Mouse (Mus musculus): ENCODE data around the gene Uqcc1. TPM values are rescaled to one million over a fixed set of nuclear protein-coding genes. Genes with fewer than 3 reads are reported as not detected.
A peak's percentile ranks its signal among the peaks of the same experiment; 100 is the strongest.
"Not testable (repeated sequence)": the region's sequence is repeated elsewhere in the genome, so short reads cannot be mapped to it uniquely, and the experiment has no call there.

Gene Uqcc1
- total and polyA plus RNA-seq, 3 experiments, result 35.3 to 55.2 (median 49.8) TPM

- H3K79me2 ChIP-seq (replicated peaks; ENCODE audit: control insufficient read depth, extremely low read depth, insufficient read depth, poor library complexity, severe bottlenecking); DNase-seq (ENCODE audit: extremely low read depth); H3K4me2 ChIP-seq (ENCODE audit: insufficient read depth, low read depth, poor library complexity, severe bottlenecking); H3K9ac ChIP-seq (ENCODE audit: insufficient read depth, low read depth); dilution Hi-C loops (cut with MboI; ENCODE audit: extremely low pct_ligation_motif_present, extremely low pct_unique_long_range_greater_than_20kb, low sequenced_read_pairs); H3K9me3 ChIP-seq (replicated peaks; ENCODE audit: low read length); H3K27ac ChIP-seq (ENCODE audit: insufficient read depth, low read depth); H3K36me3 ChIP-seq (replicated peaks in 1 of 2; ENCODE audit: control insufficient read depth in 1 of 2, insufficient read depth in 1 of 2, low read length in 1 of 2); H3K4me3 ChIP-seq (replicated peaks in 1 of 3; ENCODE audit: low read depth in 2 of 3, low read length in 2 of 3, poor library complexity in 1 of 3): not testable (repeated sequence)
- peak in 1 of 2 experiments; percentile 26; a peak in 1 of 4 replicates for TF ChIP-seq CTCF (conservative IDR thresholded peaks at IDR 0.05 in 1 of 2, IDR thresholded peaks at IDR 0.05 in 1 of 2; ENCODE audit: low read depth in 2 of 2, low read length in 2 of 2)
- in situ Hi-C loops (cut with MboI; ENCODE audit: low pct_ligation_motif_present, low pct_unique_long_range_greater_than_20kb, low sequenced_read_pairs), result loop anchor here (25.0 kb wide), 1 partner anchor 305 kb away; the partner anchor contains the start of genes Gm28036, Nfs1 and Romo1
- Histone ChIP-seq H3K27me3 (replicated peaks) (peaks cover 17% of the 10 kb centered on the region), H3K4me1 (ENCODE audit: control insufficient read depth in 1 of 2, insufficient read depth in 2 of 2) (peaks cover 4 to 10% of the 10 kb centered on the region in 2 experiments; a peak in 3 of 4 replicates)
These were observed 98.0 kb downstream of the Uqcc1 start for GRCm38 (mm10) chr2:155832087-155832486.

- Histone ChIP-seq H3K36me3 (replicated peaks in 1 of 2; ENCODE audit: control insufficient read depth in 1 of 2, insufficient read depth in 1 of 2, low read length in 1 of 2) (no peaks in the 10 kb centered on the region), H3K27me3 (replicated peaks) (peaks cover 13% of the 10 kb centered on the region), H3K4me3 (replicated peaks in 1 of 3; ENCODE audit: low read depth in 2 of 3, low read length in 2 of 3, poor library complexity in 1 of 3) (no peak overlapping the region), H3K4me2 (ENCODE audit: insufficient read depth, low read depth, poor library complexity, severe bottlenecking) (no peak overlapping the region), H3K79me2 (replicated peaks; ENCODE audit: control insufficient read depth, extremely low read depth, insufficient read depth, poor library complexity, severe bottlenecking) (peaks cover 2% of the 10 kb centered on the region), H3K27ac (ENCODE audit: insufficient read depth, low read depth) (no peak overlapping the region), H3K9ac (ENCODE audit: insufficient read depth, low read depth) (no peak overlapping the region), H3K4me1 (ENCODE audit: control insufficient read depth in 1 of 2, insufficient read depth in 2 of 2) (peaks cover 4 to 12% of the 10 kb centered on the region in 2 experiments; a peak in 3 of 4 replicates), H3K9me3 (replicated peaks; ENCODE audit: low read length) (no peaks in the 10 kb centered on the region)
- peak; percentile 26 for DNase-seq (ENCODE audit: extremely low read depth)
- TF ChIP-seq ETS1 (conservative IDR thresholded peaks at IDR 0.05; ENCODE audit: low read depth, low read length) (no peak), USF1 (IDR thresholded peaks at IDR 0.05; ENCODE audit: low read depth, low read length) (no peak), CTCF (conservative IDR thresholded peaks at IDR 0.05 in 1 of 2, IDR thresholded peaks at IDR 0.05 in 1 of 2; ENCODE audit: low read depth in 2 of 2, low read length in 2 of 2) (peak in 1 of 2 experiments; percentile 59; a peak in 2 of 4 replicates), USF2 (conservative IDR thresholded peaks at IDR 0.05; ENCODE audit: low read depth, low read length) (no peak), ELF1 (IDR thresholded peaks at IDR 0.05; ENCODE audit: low read depth, low read length) (peak; percentile 58), NELFE (IDR thresholded peaks at IDR 0.05; ENCODE audit: low read depth, low read length) (no peak), SMC3 (IDR thresholded peaks at IDR 0.05; ENCODE audit: low read depth, low read length) (peak; percentile 46), JUND (conservative IDR thresholded peaks at IDR 0.05; ENCODE audit: low read depth, low read length) (no peak)
- in situ Hi-C loops (cut with MboI; ENCODE audit: low pct_ligation_motif_present, low pct_unique_long_range_greater_than_20kb, low sequenced_read_pairs), result loop anchor here (25.0 kb wide), 1 partner anchor 306 kb away; the partner anchor contains the start of genes Gm28036, Nfs1 and Romo1
- dilution Hi-C loops (cut with MboI; ENCODE audit: extremely low pct_ligation_motif_present, extremely low pct_unique_long_range_greater_than_20kb, low sequenced_read_pairs), result no loop called here
These were observed 98.8 kb downstream of the Uqcc1 start for GRCm38 (mm10) chr2:155831302-155831701.

- peaks cover 4 to 12% of the 10 kb centered on the region in 2 experiments; a peak in 3 of 4 replicates for H3K4me1 ChIP-seq (ENCODE audit: control insufficient read depth in 1 of 2, insufficient read depth in 2 of 2)
These were observed 99.3 kb downstream of the Uqcc1 start for GRCm38 (mm10) chr2:155830841-155831240.

More at GRCm38 (mm10) chr2:155830841-155831240, 99.3 kb downstream of the Uqcc1 start:
- in situ Hi-C loops (cut with MboI; ENCODE audit: low pct_ligation_motif_present, low pct_unique_long_range_greater_than_20kb, low sequenced_read_pairs), result loop anchor here (25.0 kb wide), 1 partner anchor 306 kb away; the partner anchor contains the start of genes Gm28036, Nfs1 and Romo1
- dilution Hi-C loops (cut with MboI; ENCODE audit: extremely low pct_ligation_motif_present, extremely low pct_unique_long_range_greater_than_20kb, low sequenced_read_pairs), result no loop called here
- no peak overlapping the region for H3K27ac ChIP-seq (ENCODE audit: insufficient read depth, low read depth)
- no peak overlapping the region for H3K4me2 ChIP-seq (ENCODE audit: insufficient read depth, low read depth, poor library complexity, severe bottlenecking)
- no peak overlapping the region for H3K4me3 ChIP-seq (replicated peaks in 1 of 3; ENCODE audit: low read depth in 2 of 3, low read length in 2 of 3, poor library complexity in 1 of 3)
- peaks cover 11% of the 10 kb centered on the region for H3K27me3 ChIP-seq (replicated peaks)
- no peak for DNase-seq (ENCODE audit: extremely low read depth)
- H3K9me3 ChIP-seq (replicated peaks; ENCODE audit: low read length), result no peaks in the 10 kb centered on the region
- TF ChIP-seq ZC3H11A (IDR thresholded peaks at IDR 0.05; ENCODE audit: low read depth, low read length) (no peak), MEF2A (IDR thresholded peaks at IDR 0.05; ENCODE audit: borderline replicate concordance, low read depth, low read length) (no peak), CHD1 (IDR thresholded peaks at IDR 0.05; ENCODE audit: low read depth, low read length) (no peak), NRF1 (IDR thresholded peaks at IDR 0.05; ENCODE audit: low read depth, low read length) (no peak), POLR2AphosphoS2 (IDR thresholded peaks at IDR 0.05; ENCODE audit: low read depth, low read length) (no peak), E2F4 (IDR thresholded peaks at IDR 0.05; ENCODE audit: insufficient replicate concordance, low read depth, low read length) (no peak), MXI1 (IDR thresholded peaks at IDR 0.05; ENCODE audit: low read depth, low read length) (no peak)
- no peaks in the 10 kb centered on the region for H3K36me3 ChIP-seq (replicated peaks in 1 of 2; ENCODE audit: control insufficient read depth in 1 of 2, insufficient read depth in 1 of 2, low read length in 1 of 2)
- no peak overlapping the region for H3K9ac ChIP-seq (ENCODE audit: insufficient read depth, low read depth)
- peaks cover 6% of the 10 kb centered on the region for H3K79me2 ChIP-seq (replicated peaks; ENCODE audit: control insufficient read depth, extremely low read depth, insufficient read depth, poor library complexity, severe bottlenecking)

Data from CH12.LX (cell line).